Mouse (Mus musculus) embryo, embryonic 10 days (tissue): Measurements from ENCODE around the gene Slc16a6.

Experiments
- DNase-seq: peaks from one replicate; pipeline ENCODE4 v3.0.0-alpha.2; 2015; ENCODE audit warnings: low spot score

Gene Slc16a6

DNA sequence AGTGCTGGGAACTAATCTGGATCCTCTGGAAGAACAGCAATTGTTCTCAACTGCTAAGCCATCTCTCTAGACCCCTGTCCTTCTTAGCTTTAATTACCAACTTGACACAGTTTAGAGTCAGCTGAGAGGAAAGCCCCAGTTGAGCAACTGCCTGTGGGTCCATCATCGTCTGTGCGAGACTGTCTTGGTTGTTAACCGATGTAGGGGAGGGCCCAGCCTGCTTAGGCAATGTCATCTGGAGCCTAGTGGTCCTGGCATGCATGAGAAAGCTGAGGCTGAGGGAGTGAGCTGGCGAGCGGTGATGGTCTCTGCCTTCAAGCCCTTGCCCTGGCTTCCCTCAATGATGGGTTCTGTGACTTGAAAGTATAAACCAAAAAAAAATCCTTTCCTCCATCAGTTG lies 58.6 kb downstream of the Slc16a6 start:
- no peak for DNase-seq

DNA sequence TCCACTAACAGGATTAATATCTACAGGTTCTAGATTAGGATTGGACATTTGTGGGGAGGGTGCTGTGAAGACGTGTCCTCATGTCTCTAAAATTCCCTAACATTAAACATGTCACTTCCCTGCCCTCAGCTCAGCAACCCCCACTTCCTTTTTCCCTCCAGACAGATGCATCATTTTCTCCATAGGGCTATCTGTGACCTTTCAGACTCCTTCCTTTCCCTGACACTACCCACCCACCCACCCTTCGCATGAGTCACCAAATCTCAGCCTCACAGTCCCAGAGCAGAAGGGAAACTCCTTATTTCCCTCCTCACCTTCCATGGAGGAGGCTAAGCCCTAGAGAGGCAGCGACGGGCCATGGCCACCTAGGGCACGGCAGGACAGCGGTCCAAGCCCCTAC lies 59.8 kb downstream of the Slc16a6 start, which contains the start of gene 9930022D16Rik:
Gene 9930022D16Rik (plus strand): TSS at position 301 of the 400 bp plus-strand sequence.
- no peak for DNase-seq

GRCm38 (mm10) chr11:109410197-109410980 lies 63.0 kb downstream of the Slc16a6 start:
- DNase-seq = no peak

- DNase-seq = no peak
Measured at GRCm38 (mm10) chr11:109406431-109406830, 67.0 kb downstream of the Slc16a6 start.
